Mouse (Mus musculus) limb, embryonic 11.5 days (tissue): Measurements from ENCODE around the gene Nudt1. TPM values are rescaled to one million over a fixed set of nuclear protein-coding genes. Genes with fewer than 3 reads are reported as not detected.

ENCODE experiments used
- ATAC-seq: fragments of 200-750 bp; cut with Nextera tagmentation; 2 replicates; pipeline ENCODE4 v1.8.0; 2017; ENCODE audit warnings: low read depth; ENCODE audit not compliant: insufficient number of reproducible peaks, low FRiP score, low TSS enrichment
- DNase-seq: peaks from one replicate; pipeline ENCODE4 v3.0.0-alpha.2; 2015; ENCODE audit warnings: low spot score
- H3K27ac ChIP-seq: fragments of 300-500 bp; sonication (generic); replicated peaks from 2 replicates; pipeline ENCODE4 v1.5.1; 2014; ENCODE audit warnings: low read depth, mild to moderate bottlenecking, low read length
- H3K27me3 ChIP-seq: fragments of 300-500 bp; sonication (generic); 2 replicates; pipeline ENCODE4 v1.6.1; 2014; ENCODE audit warnings: mild to moderate bottlenecking, low read length, mixed read lengths; ENCODE audit not compliant: control insufficient read depth, insufficient read depth
- H3K36me3 ChIP-seq: fragments of 300-500 bp; sonication (generic); 2 replicates; pipeline ENCODE4 v1.6.1; 2014; ENCODE audit warnings: mild to moderate bottlenecking, low read length, moderate library complexity, mixed read lengths; ENCODE audit not compliant: control insufficient read depth, insufficient read depth
- H3K4me1 ChIP-seq: fragments of 300-500 bp; sonication (generic); 2 replicates; pipeline ENCODE4 v1.6.1; 2014; ENCODE audit warnings: low read length, mixed read lengths; ENCODE audit not compliant: control insufficient read depth, insufficient read depth
- H3K4me2 ChIP-seq: fragments of 300-500 bp; sonication (generic); 2 replicates; pipeline ENCODE4 v1.6.1; 2014; ENCODE audit warnings: low read depth, mild to moderate bottlenecking, moderate library complexity; ENCODE audit not compliant: severe bottlenecking
- H3K4me3 ChIP-seq: fragments of 300-500 bp; sonication (generic); 2 replicates; pipeline ENCODE4 v1.5.1; 2014; ENCODE audit warnings: low read depth, low read length
- H3K9ac ChIP-seq: fragments of 300-500 bp; sonication (generic); 2 replicates; pipeline ENCODE4 v1.6.1; 2014; ENCODE audit warnings: mild to moderate bottlenecking, low read length
- H3K9me3 ChIP-seq: fragments of 300-500 bp; sonication (generic); 2 replicates; pipeline ENCODE4 v1.6.1; 2016; ENCODE audit warnings: low read length; ENCODE audit not compliant: control insufficient read depth
- WGBS: fragments of 180-500 bp; shearing (Covaris S2); extraction: QIAGEN DNeasy Blood & Tissue Kit; methylation state at CpG from one replicate; pipeline ENCODE4 v1.1.7; 2014; 5-methylcytosine and 5-hydroxymethylcytosine counted together
- polyA plus RNA-seq: library from polyadenylated mRNA; unstranded; fragments of >200 nt; fragmentation: Nextera tagmentation; extraction: Ambion mirVana; gene quantifications from 2 replicates; pipeline ENCODE4 v1.2.1, GENCODE M21; 2014

Gene Nudt1
- polyA plus RNA-seq, result 58.1 and 58.8 TPM in 2 replicates

DNA sequence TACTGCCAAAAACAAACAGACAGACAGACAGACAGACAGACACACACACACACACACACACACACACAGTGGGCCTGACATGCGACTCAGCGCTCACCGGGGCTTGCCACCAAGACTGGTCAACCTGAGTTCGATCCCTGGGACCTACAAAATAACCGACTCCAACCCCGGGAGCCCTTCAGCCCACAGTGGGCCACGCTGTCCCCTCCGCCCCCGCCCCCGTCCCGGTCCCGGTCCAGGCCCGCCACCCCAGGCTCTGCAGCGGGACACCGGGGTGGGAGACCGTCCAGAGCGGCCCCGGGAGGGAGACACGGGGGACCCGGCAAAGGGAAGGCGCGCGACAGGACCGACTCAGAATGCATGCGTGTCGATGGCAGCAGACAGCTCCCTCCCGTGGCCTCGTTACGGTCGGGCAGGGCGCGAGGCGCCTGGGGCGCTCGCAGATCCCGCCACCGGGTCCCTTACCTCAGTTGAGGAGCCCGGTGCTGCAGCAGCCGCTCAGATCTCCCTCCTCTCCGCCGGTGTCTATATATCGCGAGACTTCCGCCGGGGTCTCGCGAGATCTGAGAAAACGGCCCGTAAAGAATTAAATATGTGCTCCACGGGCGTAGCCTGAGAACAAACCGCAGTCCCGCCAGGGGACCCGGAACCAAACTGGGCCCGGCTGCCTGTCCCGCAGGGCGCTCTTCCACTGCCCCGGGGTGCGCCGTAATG is at the start of gene Nudt1, which contains the start of gene Mad1l1:
TSS of gene Nudt1 (plus strand) at position 615 of the 714 bp plus-strand sequence.
TSS of gene Mad1l1 (minus strand) at position 511 of the 714 bp plus-strand sequence.
- H3K36me3 ChIP-seq, result no peaks in the 10 kb centered on the region
- under 1% methylated on average over 59 of the region's 60 CpGs for WGBS

DNA sequence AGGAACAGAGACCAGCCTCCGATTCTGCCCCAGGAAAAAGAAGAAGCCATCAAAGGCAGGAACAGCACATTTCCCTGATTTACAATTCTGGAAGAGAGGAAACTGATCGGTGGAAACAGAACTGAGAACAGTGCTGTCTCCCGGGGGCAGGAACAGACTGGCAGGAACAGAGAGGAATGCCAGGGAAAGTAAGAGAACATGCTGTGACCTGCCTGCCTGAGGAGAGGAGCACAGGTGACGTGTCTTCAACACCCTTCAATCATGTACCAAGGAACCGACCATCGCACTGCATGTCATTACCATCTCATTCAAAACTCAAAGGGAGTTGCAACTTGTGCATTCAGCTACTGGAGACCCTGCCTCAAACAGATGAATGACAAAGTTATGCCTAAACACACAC is 44.7 kb upstream of the Nudt1 start:
- Histone ChIP-seq H3K4me2 (no peak overlapping the region), H3K9me3 (no peaks in the 10 kb centered on the region), H3K4me3 (no peak overlapping the region), H3K4me1 (no peaks in the 10 kb centered on the region), H3K27me3 (no peaks in the 10 kb centered on the region), H3K27ac (no peak overlapping the region), H3K9ac (no peak overlapping the region), H3K36me3 (peaks cover 3% of the 10 kb centered on the region; the same call in 1 of the 2 replicates)
- DNase-seq (no peak), ATAC-seq (no peak)
- 76% methylated on average over 6 of the region's 6 CpGs for WGBS

More for the DNA sequence above, at the start of gene Nudt1, which contains the start of gene Mad1l1:
- ATAC-seq (peak; percentile 88), DNase-seq (peak; percentile 97)
- Histone ChIP-seq H3K9ac (peak within 1 kb of the TSS; percentile 95), H3K9me3 (no peaks in the 10 kb centered on the region), H3K27me3 (no peaks in the 10 kb centered on the region), H3K4me3 (peak within 1 kb of the TSS; percentile 83), H3K4me2 (peak within 1 kb of the TSS; percentile 48), H3K27ac (peak within 1 kb of the TSS; percentile 75), H3K4me1 (peaks cover 5% of the 10 kb centered on the region; the same call in 1 of the 2 replicates)

DNA sequence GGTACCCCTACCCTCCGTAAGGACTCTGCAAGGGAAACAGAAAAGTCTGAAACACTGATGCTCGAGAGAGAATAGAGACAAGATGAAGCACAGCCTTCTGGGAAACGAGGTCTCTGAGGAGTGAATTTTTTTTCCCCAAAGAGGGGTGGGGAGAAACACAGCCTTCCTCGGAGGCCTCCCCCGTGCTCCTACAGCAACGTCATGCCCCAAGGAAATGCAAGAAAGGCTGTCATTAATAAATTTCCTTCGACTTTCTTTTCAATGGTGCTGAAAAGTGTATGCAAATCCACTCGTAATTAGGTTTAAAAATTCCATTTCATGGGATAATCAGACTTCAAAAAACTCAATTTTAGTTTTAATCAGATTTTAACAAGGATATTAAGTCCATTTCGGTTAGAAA is 41.3 kb upstream of the Nudt1 start:
- no peak for ATAC-seq
- H3K27ac ChIP-seq, result no peak overlapping the region
- H3K4me1 ChIP-seq, result no peaks in the 10 kb centered on the region
- no peak for DNase-seq
- no peaks in the 10 kb centered on the region for H3K27me3 ChIP-seq
- no peak overlapping the region for H3K9ac ChIP-seq
- peaks cover 8% of the 10 kb centered on the region; the same call in 1 of the 2 replicates for H3K36me3 ChIP-seq
- H3K9me3 ChIP-seq, result no peaks in the 10 kb centered on the region
- 79% methylated on average over 9 of the region's 9 CpGs for WGBS
- H3K4me2 ChIP-seq, result no peak overlapping the region
- H3K4me3 ChIP-seq, result no peak overlapping the region

DNA sequence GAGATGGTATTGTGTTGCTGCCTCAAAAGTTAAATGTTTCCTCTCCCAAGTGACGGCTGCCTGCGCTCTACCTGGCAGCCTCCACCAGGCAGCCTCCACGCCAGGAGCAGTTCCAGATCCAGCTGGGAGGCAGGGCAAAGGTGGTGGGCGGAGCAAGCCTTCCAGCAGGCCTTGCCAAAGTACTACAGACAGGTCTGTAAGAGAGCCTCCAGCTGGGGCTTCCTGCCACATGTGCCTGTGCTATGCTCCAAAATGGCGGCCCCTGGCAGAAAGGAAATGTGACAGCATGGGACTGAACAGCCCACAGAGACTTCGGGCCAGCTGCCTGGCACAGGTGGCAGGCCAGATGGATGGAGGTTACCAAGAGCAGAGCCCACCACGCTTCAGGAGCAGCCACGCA is 39.1 kb upstream of the Nudt1 start:
- Histone ChIP-seq H3K4me3 (no peak overlapping the region), H3K27me3 (no peaks in the 10 kb centered on the region), H3K4me2 (no peak overlapping the region), H3K36me3 (peaks cover 8% of the 10 kb centered on the region; the same call in 1 of the 2 replicates), H3K4me1 (no peaks in the 10 kb centered on the region), H3K9ac (no peak overlapping the region), H3K27ac (no peak overlapping the region), H3K9me3 (no peaks in the 10 kb centered on the region)
- peak; percentile 44 for DNase-seq
- no peak for ATAC-seq
- WGBS, result 76% methylated on average over 8 of the region's 8 CpGs

DNA sequence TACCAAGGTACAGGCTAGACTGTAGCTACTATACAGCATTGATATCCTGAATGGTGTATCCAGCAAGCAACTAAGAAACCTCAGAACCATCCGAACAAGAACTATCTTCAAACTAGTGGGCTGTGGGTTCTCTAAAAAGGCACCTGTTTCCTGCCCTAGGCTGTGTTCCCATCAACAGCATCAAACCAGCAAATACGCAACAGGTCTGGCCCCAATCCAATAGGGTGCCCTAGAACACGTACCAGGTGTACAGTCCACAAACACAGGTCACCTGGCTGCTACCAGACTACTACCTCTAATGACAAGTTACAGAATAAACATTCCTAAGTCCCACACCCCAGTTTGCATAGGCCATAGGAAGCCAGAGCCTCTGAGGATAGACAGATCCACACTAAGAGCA is 38.6 kb upstream of the Nudt1 start:
- Histone ChIP-seq H3K9ac (no peak overlapping the region), H3K36me3 (peaks cover 8% of the 10 kb centered on the region; the same call in 1 of the 2 replicates), H3K27ac (no peak overlapping the region), H3K4me2 (no peak overlapping the region), H3K4me3 (no peak overlapping the region), H3K9me3 (no peaks in the 10 kb centered on the region), H3K4me1 (no peaks in the 10 kb centered on the region), H3K27me3 (no peaks in the 10 kb centered on the region)
- DNase-seq (no peak), ATAC-seq (no peak)
- WGBS, result 95% methylated on average over 3 of the region's 3 CpGs

DNA sequence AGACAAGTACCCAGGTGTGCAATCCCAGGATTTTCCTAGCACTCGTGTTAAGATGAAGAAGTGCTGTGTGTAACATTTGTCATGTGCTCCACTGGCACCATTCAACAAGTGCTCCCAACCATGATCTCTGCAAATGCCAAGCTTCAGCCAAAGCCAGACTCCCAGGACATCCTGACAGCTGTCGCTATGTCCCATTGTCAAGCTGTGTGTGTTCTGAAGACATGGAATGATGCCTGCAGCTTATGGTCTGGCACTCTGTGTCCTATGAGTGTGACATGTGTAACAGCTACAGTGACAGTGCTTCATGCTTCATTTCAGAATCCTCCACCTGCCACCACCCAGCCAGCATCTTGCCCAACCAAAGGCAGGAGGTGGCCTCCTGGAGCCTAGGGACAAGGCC is 37.4 kb upstream of the Nudt1 start:
- H3K9me3 ChIP-seq, result no peaks in the 10 kb centered on the region
- peaks cover 5% of the 10 kb centered on the region; the same call in 1 of the 2 replicates for H3K36me3 ChIP-seq
- ATAC-seq, result no peak
- no peak for DNase-seq
- H3K27me3 ChIP-seq, result no peaks in the 10 kb centered on the region
- no peak overlapping the region for H3K9ac ChIP-seq
- H3K4me3 ChIP-seq, result no peak overlapping the region
- H3K4me1 ChIP-seq, result no peaks in the 10 kb centered on the region
- 96% methylated on average over 2 of the region's 2 CpGs for WGBS
- H3K4me2 ChIP-seq, result no peak overlapping the region
- no peak overlapping the region for H3K27ac ChIP-seq

DNA sequence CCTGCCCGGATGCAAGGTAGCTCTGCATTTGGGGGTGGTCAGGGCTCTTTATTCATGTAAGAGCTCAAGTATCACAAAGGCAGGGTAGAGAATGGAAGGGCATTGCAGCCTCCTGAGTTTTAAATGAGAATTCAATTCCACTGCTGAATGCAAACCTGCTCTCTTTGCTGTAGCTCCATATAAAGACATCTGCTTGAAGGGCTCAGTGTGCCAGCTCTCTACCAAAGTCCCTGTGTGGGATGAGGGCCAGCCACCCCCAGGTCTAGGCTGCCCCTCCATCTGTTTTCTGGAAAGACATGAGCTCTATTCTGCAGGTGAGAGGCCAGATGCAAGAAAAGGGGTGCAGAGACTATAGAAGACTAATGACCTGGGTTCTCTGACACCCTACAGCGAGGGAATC is 36.7 kb upstream of the Nudt1 start:
- peaks cover 7% of the 10 kb centered on the region; the same call in 1 of the 2 replicates for H3K36me3 ChIP-seq

DNA sequence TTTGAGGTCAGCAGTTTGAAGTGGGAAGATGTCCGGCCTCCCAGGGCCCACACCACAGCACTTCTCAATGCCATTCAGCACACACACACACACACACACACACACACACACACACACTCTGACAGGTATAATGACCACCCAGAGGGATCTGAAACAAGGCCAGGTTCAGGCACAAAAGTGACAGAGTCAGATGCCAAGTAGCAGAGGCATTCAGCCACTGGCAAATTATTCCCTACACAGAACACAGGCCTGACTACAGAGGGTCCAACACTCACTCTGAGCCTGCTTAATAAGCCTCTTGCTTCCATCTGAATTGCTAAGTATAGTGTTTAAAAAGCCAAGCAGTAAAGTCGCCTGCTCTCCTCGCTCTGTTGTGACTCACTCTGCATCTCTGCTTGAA is 33.2 kb upstream of the Nudt1 start:
- ATAC-seq, result no peak
- 90% methylated on average over 3 of the region's 3 CpGs for WGBS
- Histone ChIP-seq H3K4me3 (no peak overlapping the region), H3K36me3 (peaks cover 6% of the 10 kb centered on the region; the same call in 1 of the 2 replicates), H3K4me2 (no peak overlapping the region), H3K27ac (no peak overlapping the region), H3K9ac (no peak overlapping the region), H3K27me3 (no peaks in the 10 kb centered on the region), H3K4me1 (no peaks in the 10 kb centered on the region), H3K9me3 (no peaks in the 10 kb centered on the region)
- DNase-seq, result no peak

More for the DNA sequence above, 36.7 kb upstream of the Nudt1 start:
- Histone ChIP-seq H3K27me3 (no peaks in the 10 kb centered on the region), H3K27ac (no peak overlapping the region), H3K4me1 (no peaks in the 10 kb centered on the region), H3K9me3 (no peaks in the 10 kb centered on the region), H3K9ac (no peak overlapping the region), H3K4me3 (no peak overlapping the region), H3K4me2 (no peak overlapping the region)
- WGBS, result 87% methylated on average over 2 of the region's 2 CpGs
- no peak for ATAC-seq
- DNase-seq, result no peak
